Mouse (Mus musculus): ENCODE data around the gene Tgfbr3l.

DNA sequence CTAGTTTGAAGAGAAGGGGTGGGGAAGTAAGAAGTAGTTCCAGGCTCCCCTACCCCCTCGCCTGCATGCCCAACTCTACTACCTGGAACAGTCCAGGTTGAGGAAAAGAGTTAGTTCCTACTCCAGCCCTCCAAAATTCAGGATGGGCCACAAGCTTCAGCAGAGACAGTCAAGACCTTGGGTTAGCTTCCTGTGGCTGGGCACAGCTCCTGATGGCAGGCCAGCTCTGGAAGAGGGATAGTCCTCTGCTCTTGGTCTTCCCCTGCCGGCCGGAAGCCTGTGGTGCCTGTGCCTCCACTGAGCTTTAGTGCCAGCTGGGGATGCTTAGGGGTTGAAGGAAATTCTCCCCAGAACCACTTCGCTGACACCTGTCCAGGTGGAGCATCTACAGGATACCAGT, 21.7 kb upstream of the Tgfbr3l start:
- TF ChIP-seq POLR2A (IDR thresholded peaks at IDR 0.05; ENCODE audit: low read depth, low read length): no peak
- no peak for TF ChIP-seq CTCF (IDR thresholded peaks at IDR 0.05; ENCODE audit: extremely low read depth, insufficient read length, insufficient replicate concordance, low read depth, low read length)
